Mouse (Mus musculus) NIH3T3 (cell line): ENCODE measurements at regions not wholly inside any gene's neighbourhood (a gene's known extent, or its start where the extent isn't known, plus 50 kb on each side); places are given as distances from the start of the nearest gene placed in this dataset.

Experiments used
- DNase-seq: peaks from one replicate; pipeline ENCODE4 v3.0.0-alpha.2; 2012; ENCODE audit warnings: low read depth

GRCm38 (mm10) chr8:89169484-89169883, 125.5 kb upstream of the Sall1 start:
- no peak for DNase-seq

- DNase-seq, result no peak
These were observed 123.1 kb upstream of the Sall1 start for GRCm38 (mm10) chr8:89167026-89167425.

- no peak for DNase-seq
These were observed 112.9 kb upstream of the Sall1 start for GRCm38 (mm10) chr8:89156909-89157308.

GRCm38 (mm10) chr8:89153605-89154004, 109.6 kb upstream of the Sall1 start:
- DNase-seq, result no peak

GRCm38 (mm10) chr8:89152867-89153595, 109.1 kb upstream of the Sall1 start:
- no peak for DNase-seq

- DNase-seq, result no peak
These were observed 108.4 kb upstream of the Sall1 start for GRCm38 (mm10) chr8:89152331-89152730.

GRCm38 (mm10) chr8:89150952-89151351, 107.0 kb upstream of the Sall1 start:
- no peak for DNase-seq

- DNase-seq, result no peak
These were observed 97.7 kb upstream of the Sall1 start for GRCm38 (mm10) chr8:89141529-89142235.

- DNase-seq, result no peak
These were observed 95.9 kb upstream of the Sall1 start for GRCm38 (mm10) chr8:89139876-89140275.

GRCm38 (mm10) chr8:89138416-89139125, 94.6 kb upstream of the Sall1 start:
- DNase-seq, result no peak

GRCm38 (mm10) chr8:89134581-89135484, 90.9 kb upstream of the Sall1 start:
- no peak for DNase-seq

- no peak for DNase-seq
These were observed 90.1 kb upstream of the Sall1 start for GRCm38 (mm10) chr8:89134058-89134457.

GRCm38 (mm10) chr8:89121051-89121450, 77.1 kb upstream of the Sall1 start:
- no peak for DNase-seq

GRCm38 (mm10) chr8:89107895-89108660, 64.1 kb upstream of the Sall1 start:
- no peak for DNase-seq

- DNase-seq, result no peak
These were observed 62.4 kb upstream of the Sall1 start for GRCm38 (mm10) chr8:89106346-89106745.

- no peak for DNase-seq
These were observed 53.4 kb upstream of the Sall1 start for GRCm38 (mm10) chr8:89097396-89097795.
